Mouse (Mus musculus) cerebellum, adult 9-11 months (tissue): ENCODE measurements at regions not wholly inside any gene's neighbourhood (a gene's known extent, or its start where the extent isn't known, plus 50 kb on each side); places are given as distances from the start of the nearest gene placed in this dataset.
"Not testable (repeated sequence)": the region's sequence is repeated elsewhere in the genome, so short reads cannot be mapped to it uniquely, and the experiment has no call there.

Experiments
- DNase-seq: peaks from one replicate; pipeline ENCODE4 v3.0.0; 2022

- DNase-seq = no peak
These were observed 185.2 kb upstream of the Peli2 start for GRCm38 (mm10) chr14:47935401-47935800.

GRCm38 (mm10) chr14:47937081-47937651 lies 183.5 kb upstream of the Peli2 start:
- no peak for DNase-seq

GRCm38 (mm10) chr14:47939781-47940590 lies 180.6 kb upstream of the Peli2 start:
- DNase-seq = no peak

- DNase-seq = no peak
These were observed 178.0 kb upstream of the Peli2 start for GRCm38 (mm10) chr14:47942671-47943070.

- DNase-seq = no peak
These were observed 176.0 kb upstream of the Peli2 start for GRCm38 (mm10) chr14:47944595-47944994.

GRCm38 (mm10) chr14:47951041-47951440 lies 169.6 kb upstream of the Peli2 start:
- no peak for DNase-seq

- no peak for DNase-seq
These were observed 162.5 kb upstream of the Peli2 start for GRCm38 (mm10) chr14:47958171-47958570.

- DNase-seq = no peak
These were observed 161.0 kb upstream of the Peli2 start for GRCm38 (mm10) chr14:47959366-47960280.

GRCm38 (mm10) chr14:47964806-47965205 lies 155.8 kb upstream of the Peli2 start:
- not testable (repeated sequence) for DNase-seq

GRCm38 (mm10) chr14:47969871-47970270 lies 150.8 kb upstream of the Peli2 start:
- DNase-seq = no peak

- not testable (repeated sequence) for DNase-seq
These were observed 147.5 kb upstream of the Peli2 start for GRCm38 (mm10) chr14:47973161-47973560.

- no peak for DNase-seq
These were observed 137.5 kb upstream of the Peli2 start for GRCm38 (mm10) chr14:47982993-47983740.

GRCm38 (mm10) chr14:47986483-47986882 lies 134.1 kb upstream of the Peli2 start:
- no peak for DNase-seq

GRCm38 (mm10) chr14:47986941-47987340 lies 133.7 kb upstream of the Peli2 start:
- DNase-seq = no peak

GRCm38 (mm10) chr14:47987392-47988075 lies 133.1 kb upstream of the Peli2 start:
- no peak for DNase-seq

GRCm38 (mm10) chr14:47988131-47988530 lies 132.5 kb upstream of the Peli2 start:
- DNase-seq = no peak

GRCm38 (mm10) chr14:47989315-47989714 lies 131.3 kb upstream of the Peli2 start:
- peak; percentile 22 for DNase-seq

- DNase-seq = no peak
These were observed 129.9 kb upstream of the Peli2 start for GRCm38 (mm10) chr14:47990716-47991115.

- no peak for DNase-seq
These were observed 129.1 kb upstream of the Peli2 start for GRCm38 (mm10) chr14:47991546-47991945.

- DNase-seq = no peak
These were observed 128.5 kb upstream of the Peli2 start for GRCm38 (mm10) chr14:47992091-47992490.

- no peak for DNase-seq
These were observed 127.8 kb upstream of the Peli2 start for GRCm38 (mm10) chr14:47992851-47993250.

- no peak for DNase-seq
These were observed 121.7 kb upstream of the Peli2 start for GRCm38 (mm10) chr14:47998936-47999335.
